Mouse (Mus musculus): ENCODE data around the gene Rnf39. TPM values are rescaled to one million over a fixed set of nuclear protein-coding genes. Genes with fewer than 3 reads are reported as not detected.

Rnf39 gene
- total and polyA plus RNA-seq, 3 experiments = not detected

GRCm38 (mm10) chr17:36961125-36961524 lies 18.4 kb downstream of the Rnf39 start:
- in situ Hi-C loops (cut with MboI; ENCODE audit: low pct_ligation_motif_present, low pct_unique_long_range_greater_than_20kb, low sequenced_read_pairs) = no loop called here
- Histone ChIP-seq H3K9me3 (replicated peaks; ENCODE audit: low read length) (no peaks in the 10 kb centered on the region), H3K4me3 (replicated peaks in 1 of 3; ENCODE audit: low read depth in 2 of 3, low read length in 2 of 3, poor library complexity in 1 of 3) (no peak overlapping the region), H3K4me1 (ENCODE audit: control insufficient read depth in 1 of 2, insufficient read depth in 2 of 2) (peaks cover 5 to 22% of the 10 kb centered on the region in 2 experiments; a peak in 3 of 4 replicates), H3K9ac (ENCODE audit: insufficient read depth, low read depth) (no peak overlapping the region), H3K79me2 (replicated peaks; ENCODE audit: control insufficient read depth, extremely low read depth, insufficient read depth, poor library complexity, severe bottlenecking) (peaks cover 16% of the 10 kb centered on the region), H3K27me3 (replicated peaks) (no peaks in the 10 kb centered on the region), H3K27ac (ENCODE audit: insufficient read depth, low read depth) (no peak overlapping the region), H3K4me2 (ENCODE audit: insufficient read depth, low read depth, poor library complexity, severe bottlenecking) (no peak overlapping the region), H3K36me3 (replicated peaks in 1 of 2; ENCODE audit: control insufficient read depth in 1 of 2, insufficient read depth in 1 of 2, low read length in 1 of 2) (peaks cover 7 to 27% of the 10 kb centered on the region in 2 experiments)
- DNase-seq (ENCODE audit: extremely low read depth) = no peak
- TF ChIP-seq MAFK (IDR thresholded peaks at IDR 0.05; ENCODE audit: insufficient replicate concordance, low read length) (no peak), JUND (conservative IDR thresholded peaks at IDR 0.05; ENCODE audit: low read depth, low read length) (no peak), CTCF (conservative IDR thresholded peaks at IDR 0.05 in 1 of 2, IDR thresholded peaks at IDR 0.05 in 1 of 2; ENCODE audit: low read depth in 2 of 2, low read length in 2 of 2) (peak in 1 of 2 experiments; percentile 48; a peak in 2 of 4 replicates), POLR2AphosphoS2 (IDR thresholded peaks at IDR 0.05; ENCODE audit: low read depth, low read length) (no peak), RCOR1 (conservative IDR thresholded peaks at IDR 0.05; ENCODE audit: low read depth, low read length) (no peak), TBP (conservative IDR thresholded peaks at IDR 0.05; ENCODE audit: low read depth, low read length) (no peak), NRF1 (IDR thresholded peaks at IDR 0.05; ENCODE audit: low read depth, low read length) (no peak), RAD21 (IDR thresholded peaks at IDR 0.05; ENCODE audit: low read depth, low read length) (peak; percentile 4), MAX (IDR thresholded peaks at IDR 0.05; ENCODE audit: low read length) (no peak), SMC3 (IDR thresholded peaks at IDR 0.05; ENCODE audit: low read depth, low read length) (peak; percentile 33; the same call in 1 of the 2 replicates), ZNF384 (IDR thresholded peaks at IDR 0.05; ENCODE audit: low read depth, low read length) (no peak)
- dilution Hi-C loops (cut with MboI; ENCODE audit: extremely low pct_ligation_motif_present, extremely low pct_unique_long_range_greater_than_20kb, low sequenced_read_pairs) = no loop called here

- Histone ChIP-seq H3K27ac (ENCODE audit: insufficient read depth, low read depth) (no peak overlapping the region), H3K36me3 (replicated peaks in 1 of 2; ENCODE audit: control insufficient read depth in 1 of 2, insufficient read depth in 1 of 2, low read length in 1 of 2) (peaks cover 0 to 19% of the 10 kb centered on the region in 2 experiments), H3K9me3 (replicated peaks; ENCODE audit: low read length) (no peaks in the 10 kb centered on the region), H3K27me3 (replicated peaks) (no peaks in the 10 kb centered on the region), H3K79me2 (replicated peaks; ENCODE audit: control insufficient read depth, extremely low read depth, insufficient read depth, poor library complexity, severe bottlenecking) (no peaks in the 10 kb centered on the region), H3K9ac (ENCODE audit: insufficient read depth, low read depth) (no peak overlapping the region), H3K4me2 (ENCODE audit: insufficient read depth, low read depth, poor library complexity, severe bottlenecking) (no peak overlapping the region), H3K4me1 (ENCODE audit: control insufficient read depth in 1 of 2, insufficient read depth in 2 of 2) (peaks cover 0 to 11% of the 10 kb centered on the region in 2 experiments; a peak in 2 of 4 replicates), H3K4me3 (replicated peaks in 1 of 3; ENCODE audit: low read depth in 2 of 3, low read length in 2 of 3, poor library complexity in 1 of 3) (no peak overlapping the region)
- in situ Hi-C loops (cut with MboI; ENCODE audit: low pct_ligation_motif_present, low pct_unique_long_range_greater_than_20kb, low sequenced_read_pairs) = no loop called here
- TF ChIP-seq ZMIZ1 (IDR thresholded peaks at IDR 0.05; ENCODE audit: low read depth, low read length) = no peak
- no peak for TF ChIP-seq JUND (conservative IDR thresholded peaks at IDR 0.05; ENCODE audit: low read depth, low read length)
- no peak for TF ChIP-seq CHD2 (IDR thresholded peaks at IDR 0.05; ENCODE audit: low read length)
- TF ChIP-seq CTCF (conservative IDR thresholded peaks at IDR 0.05 in 1 of 2, IDR thresholded peaks at IDR 0.05 in 1 of 2; ENCODE audit: low read depth in 2 of 2, low read length in 2 of 2) = no peak
- TF ChIP-seq POLR2AphosphoS2 (IDR thresholded peaks at IDR 0.05; ENCODE audit: low read depth, low read length) = no peak
- no peak for TF ChIP-seq RAD21 (IDR thresholded peaks at IDR 0.05; ENCODE audit: low read depth, low read length)
- no peak for TF ChIP-seq MXI1 (IDR thresholded peaks at IDR 0.05; ENCODE audit: low read depth, low read length)
- TF ChIP-seq MAFK (IDR thresholded peaks at IDR 0.05; ENCODE audit: insufficient replicate concordance, low read length) = no peak
- TF ChIP-seq ETS1 (conservative IDR thresholded peaks at IDR 0.05; ENCODE audit: low read depth, low read length) = no peak
- no peak for TF ChIP-seq MEF2A (IDR thresholded peaks at IDR 0.05; ENCODE audit: borderline replicate concordance, low read depth, low read length)
- no peak for TF ChIP-seq UBTF (IDR thresholded peaks at IDR 0.05; ENCODE audit: low read depth, low read length)
- no peak for DNase-seq (ENCODE audit: extremely low read depth)
- dilution Hi-C loops (cut with MboI; ENCODE audit: extremely low pct_ligation_motif_present, extremely low pct_unique_long_range_greater_than_20kb, low sequenced_read_pairs) = no loop called here
These were observed 24.2 kb downstream of the Rnf39 start for GRCm38 (mm10) chr17:36966875-36967274.

All from CH12.LX (cell line).